In genomic region chr7:76237497-76237896, GRCm38 (mm10) we compare ENCODE assay signal across 19 mouse cellular contexts.
DNase-seq lines count a peak whose midpoint lies in the region.
"Had no signal": no experiment of that assay in that cellular context is flagged by ENCODE, and none has a peak within 500 bp of the region (broad histone marks: within the 10 kb centered on the region; RNA-seq: fewer than 3 reads in every experiment).

No protein-coding gene starts in this region.

- peak; percentile 71 for DNase-seq in CD4-positive, CD25-positive, alpha-beta regulatory T cell, adult 2 months (ENCODE audit: low read depth, low spot score)
- peak; percentile 52 to 67 for DNase-seq in CD8-positive naive resting alpha-beta T cell, adult 2 months (ENCODE audit: low read depth in 2 of 2, low spot score in 2 of 2)
- DNase-seq in induced T-regulatory cell, adult 2 months (ENCODE audit: low read depth) = peak; percentile 49
- peak; percentile 15 to 34 for DNase-seq in natural killer cell, adult 2 months (ENCODE audit: low spot score in 2 of 2)
- no peak for DNase-seq in ovary, postnatal 36 days (ENCODE audit: low spot score)
- DNase-seq in spleen, postnatal 10 days (ENCODE audit: low spot score in 2 of 2) = no peak
- DNase-seq in heart, adult 9 months (ENCODE audit: low spot score in 2 of 2) = no peak
- DNase-seq: adrenal gland, adult 2 months; adrenal gland, postnatal 14 days; cerebellum, adult 11 months; cerebellum, adult 2 months; cerebellum, adult 9-11 months; cerebellum, postnatal 25 days; gastrocnemius, postnatal 10 days; gastrocnemius, postnatal 36 days; heart, adult 11 months; heart, postnatal 10 days; heart, postnatal 36 days; kidney, adult 11 months had no signal

Comparison
In these comparisons a context has a peak if more than half of its experiments do, and no peak if none do; other contexts are left out.
1. DNase-seq: peak in CD4-positive, CD25-positive, alpha-beta regulatory T cell, adult 2 months (single experiment), CD8-positive naive resting alpha-beta T cell, adult 2 months (2 of 2), induced T-regulatory cell, adult 2 months (single experiment) and natural killer cell, adult 2 months (2 of 2); none in ovary, postnatal 36 days (single experiment), spleen, postnatal 10 days (0 of 2) and heart, adult 9 months (0 of 2).